Mouse (Mus musculus) midbrain, postnatal 0 days (tissue): ENCODE results near the gene Tnfrsf8. TPM values are rescaled to one million over a fixed set of nuclear protein-coding genes. Genes with fewer than 3 reads are reported as not detected.

ENCODE experiments used
- ATAC-seq: fragments of 200-750 bp; cut with Nextera tagmentation; 2 replicates; pipeline ENCODE4 v1.8.0; 2017; ENCODE audit warnings: moderate number of reproducible peaks, mild to moderate bottlenecking, moderate TSS enrichment, moderate library complexity; ENCODE audit not compliant: low FRiP score
- DNase-seq: peaks from one replicate; pipeline ENCODE4 v3.0.0-alpha.2; 2015; ENCODE audit warnings: low spot score
- H3K27ac ChIP-seq: fragments of 300-500 bp; sonication (generic); 2 replicates; pipeline ENCODE4 v1.5.1; 2014; ENCODE audit warnings: low read depth, mild to moderate bottlenecking, low read length, mixed read lengths
- H3K27me3 ChIP-seq: fragments of 300-500 bp; sonication (generic); 2 replicates; pipeline ENCODE4 v1.6.1; 2014; ENCODE audit warnings: low read length, control low read depth, mixed read lengths; ENCODE audit not compliant: insufficient read depth
- H3K36me3 ChIP-seq: fragments of 300-500 bp; sonication (generic); 2 replicates; pipeline ENCODE4 v1.6.1; 2014; ENCODE audit warnings: low read length, control low read depth, mixed read lengths; ENCODE audit not compliant: insufficient read depth
- H3K4me1 ChIP-seq: fragments of 300-500 bp; sonication (generic); 2 replicates; pipeline ENCODE4 v1.6.1; 2014; ENCODE audit warnings: mild to moderate bottlenecking, control low read depth, antibody characterized with exemption, low read length, mixed read lengths; ENCODE audit not compliant: insufficient read depth
- H3K4me2 ChIP-seq: fragments of 300-500 bp; sonication (generic); 2 replicates; pipeline ENCODE4 v1.6.1; 2014; ENCODE audit warnings: low read depth, mild to moderate bottlenecking, low read length, mixed read lengths; ENCODE audit not compliant: poor library complexity, severe bottlenecking
- H3K4me3 ChIP-seq: fragments of 300-500 bp; sonication (generic); 2 replicates; pipeline ENCODE4 v1.5.1; 2014; ENCODE audit warnings: low read depth, mild to moderate bottlenecking, low read length, moderate library complexity
- H3K9ac ChIP-seq: fragments of 300-500 bp; sonication (generic); replicated peaks from 2 replicates; pipeline ENCODE4 v1.6.1; 2014; ENCODE audit warnings: mild to moderate bottlenecking, low read length, moderate library complexity, mixed read lengths; ENCODE audit not compliant: poor library complexity, severe bottlenecking
- H3K9me3 ChIP-seq: fragments of 300-500 bp; sonication (generic); 2 replicates; pipeline ENCODE4 v1.6.1; 2016; ENCODE audit warnings: low read length, control low read depth
- CTCF ChIP-seq: IDR thresholded peaks from 2 replicates; pipeline ENCODE4 v1.5.1; 2016; ENCODE audit warnings: antibody characterized with exemption, mild to moderate bottlenecking
- WGBS: fragments of 180-500 bp; shearing (Covaris S2); extraction: QIAGEN DNeasy Blood & Tissue Kit; methylation state at CpG from one replicate; pipeline ENCODE4 v1.1.7; 2014; 5-methylcytosine and 5-hydroxymethylcytosine counted together
- polyA plus RNA-seq: library from polyadenylated mRNA; unstranded; fragments of >200 nt; fragmentation: Nextera tagmentation; extraction: Ambion mirVana; gene quantifications from 2 replicates; pipeline ENCODE4 v1.2.1, GENCODE M21; 2015
- total RNA-seq: library from RNA; depleted of rRNA; stranded (reverse); fragments of >200 nt; gene quantifications from 2 replicates; pipeline ENCODE4 v1.2.3, GENCODE M21; 2014

Gene Tnfrsf8
- total and polyA plus RNA-seq, 2 experiments from 2014 or later, result 3.0 to 3.3 TPM

- H3K9me3 ChIP-seq, result no peaks in the 10 kb centered on the region
- DNase-seq (no peak), ATAC-seq (no peak)
- H3K4me3 ChIP-seq, result no peak overlapping the region
- H3K9ac ChIP-seq, result no peak overlapping the region
- H3K4me2 ChIP-seq, result no peak overlapping the region
- TF ChIP-seq CTCF, result no peak
- no peaks in the 10 kb centered on the region for H3K27me3 ChIP-seq
- H3K27ac ChIP-seq, result no peak overlapping the region
- 100% methylated on average over 2 of the region's 2 CpGs for WGBS
- no peaks in the 10 kb centered on the region for H3K36me3 ChIP-seq
- no peaks in the 10 kb centered on the region for H3K4me1 ChIP-seq
Observed at GRCm38 (mm10) chr4:145278231-145278630, 36.7 kb downstream of the Tnfrsf8 start.

DNA sequence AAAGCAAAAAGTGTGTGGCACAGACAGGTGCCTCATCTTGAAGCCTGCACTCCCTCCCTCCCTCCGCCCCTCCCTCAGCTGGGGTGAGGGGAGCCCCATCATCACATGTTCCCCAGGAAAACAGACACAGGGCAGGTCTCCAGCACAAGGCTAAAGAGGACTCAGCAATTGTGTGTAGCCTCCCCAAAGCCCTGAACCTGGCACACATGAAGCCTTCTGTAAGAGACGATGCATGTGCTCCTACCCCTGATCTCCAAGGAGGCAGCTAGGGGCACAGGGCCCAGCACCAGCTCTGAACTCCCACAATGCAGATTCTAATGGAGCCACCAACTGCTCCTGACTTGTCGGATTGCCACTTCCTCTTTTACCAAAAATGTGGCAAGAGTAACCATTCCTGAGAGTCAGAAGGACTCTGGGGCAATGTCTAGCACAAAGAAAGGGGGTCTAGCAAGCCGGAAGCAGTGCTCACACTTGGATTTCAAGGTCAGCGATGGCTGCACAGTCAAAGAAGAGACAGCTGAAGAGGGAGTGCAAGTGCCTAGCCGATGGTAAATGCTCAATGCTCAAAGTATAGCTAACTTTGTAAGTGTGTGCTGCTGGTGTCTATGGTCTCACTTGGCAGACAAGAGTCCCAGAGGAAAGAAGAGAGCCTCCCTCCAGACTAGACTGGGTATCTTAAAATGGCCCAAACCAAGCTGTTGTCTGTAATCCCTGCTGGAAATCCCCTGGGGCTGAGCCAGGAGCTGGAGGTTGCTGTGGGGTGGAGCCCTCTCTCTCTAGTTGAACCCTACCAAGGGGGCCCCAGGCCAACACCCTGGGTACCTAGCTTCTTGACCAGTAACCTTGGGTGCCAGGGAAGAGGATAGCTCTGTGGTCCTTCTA lies 38.4 kb downstream of the Tnfrsf8 start:
- WGBS, result 83% methylated on average over 6 of the region's 6 CpGs
- Histone ChIP-seq H3K9ac (no peak overlapping the region), H3K9me3 (no peaks in the 10 kb centered on the region)

GRCm38 (mm10) chr4:145274887-145275286 lies 40.1 kb downstream of the Tnfrsf8 start:
- Histone ChIP-seq H3K27me3 (no peaks in the 10 kb centered on the region), H3K27ac (no peak overlapping the region), H3K36me3 (no peaks in the 10 kb centered on the region), H3K4me2 (no peak overlapping the region), H3K9ac (no peak overlapping the region), H3K4me3 (no peak overlapping the region), H3K9me3 (no peaks in the 10 kb centered on the region), H3K4me1 (no peaks in the 10 kb centered on the region)
- DNase-seq (no peak), ATAC-seq (no peak)
- TF ChIP-seq CTCF, result no peak
- WGBS, result 92% methylated on average over 5 of the region's 5 CpGs

More for the DNA sequence above, 38.4 kb downstream of the Tnfrsf8 start:
- ATAC-seq, result no peak
- no peak for DNase-seq
- Histone ChIP-seq H3K4me1 (no peaks in the 10 kb centered on the region), H3K27ac (no peak overlapping the region), H3K27me3 (no peaks in the 10 kb centered on the region), H3K36me3 (no peaks in the 10 kb centered on the region), H3K4me2 (no peak overlapping the region), H3K4me3 (no peak overlapping the region)
- no peak for TF ChIP-seq CTCF

GRCm38 (mm10) chr4:145273923-145274322 lies 41.0 kb downstream of the Tnfrsf8 start:
- 90% methylated on average over 5 of the region's 5 CpGs for WGBS
- no peak overlapping the region for H3K27ac ChIP-seq
- no peak overlapping the region for H3K4me3 ChIP-seq
- H3K27me3 ChIP-seq, result no peaks in the 10 kb centered on the region
- no peaks in the 10 kb centered on the region for H3K9me3 ChIP-seq
- ATAC-seq (no peak), DNase-seq (no peak)
- H3K4me2 ChIP-seq, result no peak overlapping the region
- no peak for TF ChIP-seq CTCF
- no peaks in the 10 kb centered on the region for H3K36me3 ChIP-seq
- H3K9ac ChIP-seq, result no peak overlapping the region
- no peaks in the 10 kb centered on the region for H3K4me1 ChIP-seq

DNA sequence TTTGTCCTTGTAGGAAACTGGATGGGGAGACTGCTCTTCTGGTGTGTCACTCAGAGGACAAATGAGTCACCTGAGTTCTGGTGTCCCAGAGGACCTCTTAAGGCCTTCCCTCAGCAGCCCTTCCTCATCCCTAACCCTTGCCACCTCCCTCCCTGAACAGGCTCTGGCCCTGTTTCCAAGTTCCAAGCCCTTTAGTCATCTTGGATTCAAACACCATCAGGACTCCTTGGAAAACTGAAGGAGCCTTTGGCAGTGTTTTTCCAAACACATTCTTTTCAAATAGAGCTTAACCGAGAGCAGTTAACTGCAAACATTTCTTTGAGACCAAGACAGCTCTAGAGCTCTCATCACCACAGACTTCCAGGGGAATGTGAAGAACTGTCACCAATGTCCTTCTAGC lies 42.2 kb downstream of the Tnfrsf8 start:
- ATAC-seq, result no peak
- 68% methylated on average over 1 of the region's 1 CpGs for WGBS
- H3K27me3 ChIP-seq, result no peaks in the 10 kb centered on the region
- H3K9ac ChIP-seq, result no peak overlapping the region
- no peak for TF ChIP-seq CTCF
- no peak overlapping the region for H3K27ac ChIP-seq
- no peak for DNase-seq
- no peaks in the 10 kb centered on the region for H3K4me1 ChIP-seq
- no peaks in the 10 kb centered on the region for H3K9me3 ChIP-seq
- H3K4me3 ChIP-seq, result no peak overlapping the region
- H3K36me3 ChIP-seq, result no peaks in the 10 kb centered on the region
- H3K4me2 ChIP-seq, result no peak overlapping the region

DNA sequence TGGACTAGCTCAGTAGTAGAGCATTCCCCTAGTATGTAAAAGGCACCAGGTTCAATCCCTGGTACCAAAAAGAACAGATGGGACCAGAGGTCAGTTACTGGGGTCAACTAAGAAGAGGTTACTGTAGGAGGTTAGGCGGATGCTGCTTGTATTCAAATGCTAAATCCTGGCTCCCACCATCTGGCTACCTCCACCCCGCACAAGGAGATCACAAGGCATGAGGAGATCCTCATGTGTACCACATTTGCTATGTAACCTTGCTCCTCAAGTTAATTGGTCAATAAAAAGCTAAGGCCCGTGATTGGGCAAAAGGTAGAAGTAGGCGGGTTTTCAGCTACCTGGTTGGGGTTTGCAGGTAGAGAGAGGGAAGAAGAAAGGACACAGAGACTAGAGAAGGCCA lies 43.3 kb downstream of the Tnfrsf8 start:
- no peak for TF ChIP-seq CTCF
- WGBS, result 88% methylated on average over 4 of the region's 4 CpGs

More for the DNA sequence above, 43.3 kb downstream of the Tnfrsf8 start:
- ATAC-seq (no peak), DNase-seq (no peak)
- Histone ChIP-seq H3K4me3 (no peak overlapping the region), H3K27me3 (no peaks in the 10 kb centered on the region), H3K4me1 (no peaks in the 10 kb centered on the region), H3K36me3 (no peaks in the 10 kb centered on the region), H3K4me2 (no peak overlapping the region), H3K9ac (no peak overlapping the region), H3K9me3 (no peaks in the 10 kb centered on the region), H3K27ac (no peak overlapping the region)
